Mouse (Mus musculus) intestine, embryonic 16.5 days (tissue): ENCODE data around the gene Scaf11. TPM values are rescaled to one million over a fixed set of nuclear protein-coding genes. Genes with fewer than 3 reads are reported as not detected.

Experiments
- ATAC-seq: fragments of 200-750 bp; cut with Nextera tagmentation; 2 replicates; pipeline ENCODE4 v1.8.0; 2017; ENCODE audit warnings: moderate TSS enrichment, moderate library complexity
- H3K27ac ChIP-seq: fragments of 300-500 bp; sonication (generic); 2 replicates; pipeline ENCODE4 v1.5.1; 2014; ENCODE audit warnings: mild to moderate bottlenecking, low read length
- H3K27me3 ChIP-seq: fragments of 300-500 bp; sonication (generic); replicated peaks from 2 replicates; pipeline ENCODE4 v1.6.1; 2014; ENCODE audit warnings: low read length, control low read depth, mixed read lengths; ENCODE audit not compliant: control insufficient read depth, insufficient read depth
- H3K36me3 ChIP-seq: fragments of 300-500 bp; sonication (generic); 2 replicates; pipeline ENCODE4 v1.6.1; 2014; ENCODE audit warnings: low read length, control low read depth; ENCODE audit not compliant: control insufficient read depth, insufficient read depth
- H3K4me1 ChIP-seq: fragments of 300-500 bp; sonication (generic); 2 replicates; pipeline ENCODE4 v1.6.1; 2014; ENCODE audit warnings: low read length, control low read depth, mixed read lengths; ENCODE audit not compliant: control insufficient read depth, insufficient read depth
- H3K4me2 ChIP-seq: fragments of 300-500 bp; sonication (generic); 2 replicates; pipeline ENCODE4 v1.6.1; 2014; ENCODE audit warnings: low read depth, low read length, control low read depth
- H3K4me3 ChIP-seq: fragments of 300-500 bp; sonication (generic); 2 replicates; pipeline ENCODE4 v1.5.1; 2014; ENCODE audit warnings: mild to moderate bottlenecking, low read length
- H3K9ac ChIP-seq: fragments of 300-500 bp; sonication (generic); 2 replicates; pipeline ENCODE4 v1.6.1; 2014; ENCODE audit warnings: low read depth, low read length
- H3K9me3 ChIP-seq: fragments of 300-500 bp; sonication (generic); 2 replicates; pipeline ENCODE4 v1.6.1; 2016; ENCODE audit warnings: low read length, control low read depth; ENCODE audit not compliant: control insufficient read depth
- WGBS: fragments of 180-500 bp; shearing (Covaris S2); extraction: QIAGEN DNeasy Blood & Tissue Kit; methylation state at CpG from one replicate; pipeline ENCODE4 v1.1.7; 2014; 5-methylcytosine and 5-hydroxymethylcytosine counted together
- polyA plus RNA-seq: library from polyadenylated mRNA; unstranded; fragments of >200 nt; fragmentation: Nextera tagmentation; extraction: Ambion mirVana; gene quantifications from 2 replicates; pipeline ENCODE4 v1.2.1, GENCODE M21; 2015

The Scaf11 gene
- polyA plus RNA-seq, 1 experiment from 2014 or later = 68.5 TPM

GRCm38 (mm10) chr15:96388565-96388964 is 72.1 kb downstream of the Scaf11 start:
- Histone ChIP-seq H3K4me1 (no peaks in the 10 kb centered on the region), H3K9me3 (no peaks in the 10 kb centered on the region), H3K27me3 (no peaks in the 10 kb centered on the region), H3K36me3 (0 out of 2 replicates have a peak, but pooled peaks cover 2% of the 10 kb centered on the region), H3K4me2 (no peak overlapping the region), H3K4me3 (no peak overlapping the region), H3K9ac (no peak overlapping the region), H3K27ac (no peak overlapping the region)
- ATAC-seq = no peak
- WGBS = 66% methylated on average over 1 of the region's 1 CpGs

DNA sequence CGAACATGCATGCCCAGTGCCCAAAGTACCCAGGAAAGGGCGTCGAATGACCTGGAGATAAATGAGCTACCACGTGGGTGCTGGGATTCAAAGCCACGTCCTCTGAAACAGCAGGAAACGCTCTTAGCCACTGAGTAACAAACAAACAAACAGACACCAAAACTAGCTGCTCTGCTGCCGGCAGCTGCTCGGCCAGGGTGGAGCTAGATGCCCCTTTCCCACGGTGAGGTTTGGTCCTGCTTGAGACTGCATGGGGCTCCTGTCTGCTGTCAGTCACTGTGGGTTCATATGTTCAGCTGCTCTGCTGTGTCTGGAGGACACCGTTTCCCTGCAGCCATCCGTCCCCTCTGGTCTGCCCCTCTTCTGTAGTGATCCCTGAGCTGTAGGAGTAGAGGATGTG is 78.4 kb downstream of the Scaf11 start:
- Histone ChIP-seq H3K4me3 (no peak overlapping the region), H3K9me3 (no peaks in the 10 kb centered on the region), H3K9ac (no peak overlapping the region), H3K4me2 (no peak overlapping the region), H3K27me3 (no peaks in the 10 kb centered on the region), H3K27ac (no peak overlapping the region), H3K36me3 (peaks cover 5% of the 10 kb centered on the region; the same call in 1 of the 2 replicates), H3K4me1 (no peaks in the 10 kb centered on the region)
- 86% methylated on average over 11 of the region's 11 CpGs for WGBS
- ATAC-seq = no peak

GRCm38 (mm10) chr15:96377701-96378100 is 82.9 kb downstream of the Scaf11 start:
- no peak overlapping the region for H3K4me2 ChIP-seq
- H3K4me1 ChIP-seq = no peaks in the 10 kb centered on the region
- no peaks in the 10 kb centered on the region for H3K27me3 ChIP-seq
- H3K9ac ChIP-seq = 0 out of 2 replicates have a peak overlapping the region, but pooled peaks have one; percentile 17
- ATAC-seq = no peak
- H3K27ac ChIP-seq = peak overlapping the region; percentile 31; the same call in 1 of the 2 replicates
- H3K36me3 ChIP-seq = peaks cover 2% of the 10 kb centered on the region; the same call in 1 of the 2 replicates
- WGBS = 91% methylated on average over 7 of the region's 7 CpGs
- H3K4me3 ChIP-seq = no peak overlapping the region
- no peaks in the 10 kb centered on the region for H3K9me3 ChIP-seq

DNA sequence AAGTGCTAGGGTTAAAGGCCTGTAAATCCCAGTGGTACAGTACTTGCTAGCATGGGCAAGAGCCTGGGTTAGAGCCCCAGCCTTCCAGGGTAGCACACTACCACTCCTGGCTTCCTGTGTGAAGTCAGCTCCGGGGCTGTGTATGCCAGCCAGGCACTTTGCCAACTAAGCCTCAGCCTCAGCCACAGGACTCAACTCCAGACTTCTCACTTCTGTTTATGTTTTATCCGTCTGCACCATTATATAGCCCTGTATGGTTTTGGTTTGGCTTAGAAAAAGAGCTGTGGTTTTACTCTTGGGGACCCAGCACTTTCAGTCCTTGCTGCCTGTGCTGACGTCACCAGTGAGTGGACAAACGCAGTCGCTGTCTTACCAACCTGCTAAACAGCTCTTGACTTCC is 83.4 kb downstream of the Scaf11 start:
- 70% methylated on average over 5 of the region's 5 CpGs for WGBS
- no peaks in the 10 kb centered on the region for H3K9me3 ChIP-seq
- no peaks in the 10 kb centered on the region for H3K4me1 ChIP-seq
- no peak overlapping the region for H3K4me2 ChIP-seq
- no peak overlapping the region for H3K9ac ChIP-seq
- peak; percentile 36; the same call in 1 of the 2 replicates for ATAC-seq
- H3K4me3 ChIP-seq = no peak overlapping the region
- H3K36me3 ChIP-seq = peaks cover 2% of the 10 kb centered on the region; the same call in 1 of the 2 replicates
- H3K27ac ChIP-seq = 0 out of 2 replicates have a peak overlapping the region, but pooled peaks have one; percentile 28
- no peaks in the 10 kb centered on the region for H3K27me3 ChIP-seq

DNA sequence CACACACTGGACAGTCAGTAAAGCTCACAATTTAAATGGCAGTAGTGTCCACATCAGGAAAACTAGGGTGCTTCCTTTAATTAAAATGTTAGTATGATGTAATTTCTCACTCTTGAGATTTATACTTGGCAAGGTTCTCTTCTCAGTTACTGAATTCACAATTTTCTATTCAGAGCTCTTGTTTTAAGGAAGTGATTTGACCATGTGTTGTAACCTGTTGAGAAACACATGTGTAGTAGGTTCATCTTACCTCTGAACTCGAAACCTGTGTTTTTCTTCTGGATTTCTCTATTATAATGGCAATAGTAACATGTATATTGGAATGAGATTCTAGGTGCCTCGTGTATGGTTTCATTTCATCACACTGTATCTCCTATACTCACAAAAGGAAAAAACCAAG is 84.4 kb downstream of the Scaf11 start:
- Histone ChIP-seq H3K4me3 (no peak overlapping the region), H3K9ac (no peak overlapping the region), H3K27ac (no peak overlapping the region), H3K4me1 (no peaks in the 10 kb centered on the region), H3K9me3 (no peaks in the 10 kb centered on the region), H3K4me2 (no peak overlapping the region), H3K27me3 (no peaks in the 10 kb centered on the region), H3K36me3 (peaks cover 8% of the 10 kb centered on the region)
- no peak for ATAC-seq
- 94% methylated on average over 2 of the region's 2 CpGs for WGBS

- Histone ChIP-seq H3K9ac (no peak overlapping the region), H3K4me2 (no peak overlapping the region), H3K27ac (no peak overlapping the region), H3K4me3 (no peak overlapping the region), H3K36me3 (peaks cover 24% of the 10 kb centered on the region), H3K4me1 (no peaks in the 10 kb centered on the region), H3K9me3 (no peaks in the 10 kb centered on the region), H3K27me3 (no peaks in the 10 kb centered on the region)
- ATAC-seq = no peak
- 85% methylated on average over 5 of the region's 5 CpGs for WGBS
Observed at GRCm38 (mm10) chr15:96373161-96373560, 87.5 kb downstream of the Scaf11 start.

GRCm38 (mm10) chr15:96372628-96373027 is 88.0 kb downstream of the Scaf11 start:
- H3K4me1 ChIP-seq = no peaks in the 10 kb centered on the region
- WGBS = 86% methylated on average over 6 of the region's 6 CpGs
- H3K27ac ChIP-seq = no peak overlapping the region
- H3K9me3 ChIP-seq = no peaks in the 10 kb centered on the region
- no peak overlapping the region for H3K4me2 ChIP-seq
- peaks cover 24% of the 10 kb centered on the region for H3K36me3 ChIP-seq
- H3K27me3 ChIP-seq = no peaks in the 10 kb centered on the region
- no peak overlapping the region for H3K9ac ChIP-seq
- no peak for ATAC-seq
- H3K4me3 ChIP-seq = no peak overlapping the region

DNA sequence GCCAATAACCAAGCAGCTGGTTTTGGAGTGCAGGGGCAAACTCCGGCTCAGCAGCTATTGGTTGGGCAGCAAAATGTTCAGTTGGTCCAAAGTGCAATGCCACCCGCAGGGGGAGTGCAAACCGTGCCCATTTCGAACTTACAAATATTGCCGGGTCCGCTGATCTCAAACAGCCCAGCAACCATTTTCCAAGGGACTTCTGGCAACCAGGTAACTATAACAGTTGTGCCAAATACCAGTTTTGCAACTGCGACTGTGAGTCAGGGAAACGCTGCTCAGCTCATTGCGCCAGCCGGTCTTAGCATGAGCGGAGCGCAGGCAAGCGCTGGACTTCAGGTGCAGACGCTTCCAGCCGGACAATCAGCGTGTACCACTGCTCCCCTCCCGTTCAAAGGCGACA is 89.3 kb downstream of the Scaf11 start:
- Histone ChIP-seq H3K4me2 (no peak overlapping the region), H3K36me3 (peaks cover 24% of the 10 kb centered on the region), H3K4me1 (no peaks in the 10 kb centered on the region), H3K4me3 (no peak overlapping the region), H3K9ac (no peak overlapping the region), H3K27ac (no peak overlapping the region), H3K9me3 (no peaks in the 10 kb centered on the region), H3K27me3 (no peaks in the 10 kb centered on the region)
- WGBS = 95% methylated on average over 18 of the region's 18 CpGs
- no peak for ATAC-seq

DNA sequence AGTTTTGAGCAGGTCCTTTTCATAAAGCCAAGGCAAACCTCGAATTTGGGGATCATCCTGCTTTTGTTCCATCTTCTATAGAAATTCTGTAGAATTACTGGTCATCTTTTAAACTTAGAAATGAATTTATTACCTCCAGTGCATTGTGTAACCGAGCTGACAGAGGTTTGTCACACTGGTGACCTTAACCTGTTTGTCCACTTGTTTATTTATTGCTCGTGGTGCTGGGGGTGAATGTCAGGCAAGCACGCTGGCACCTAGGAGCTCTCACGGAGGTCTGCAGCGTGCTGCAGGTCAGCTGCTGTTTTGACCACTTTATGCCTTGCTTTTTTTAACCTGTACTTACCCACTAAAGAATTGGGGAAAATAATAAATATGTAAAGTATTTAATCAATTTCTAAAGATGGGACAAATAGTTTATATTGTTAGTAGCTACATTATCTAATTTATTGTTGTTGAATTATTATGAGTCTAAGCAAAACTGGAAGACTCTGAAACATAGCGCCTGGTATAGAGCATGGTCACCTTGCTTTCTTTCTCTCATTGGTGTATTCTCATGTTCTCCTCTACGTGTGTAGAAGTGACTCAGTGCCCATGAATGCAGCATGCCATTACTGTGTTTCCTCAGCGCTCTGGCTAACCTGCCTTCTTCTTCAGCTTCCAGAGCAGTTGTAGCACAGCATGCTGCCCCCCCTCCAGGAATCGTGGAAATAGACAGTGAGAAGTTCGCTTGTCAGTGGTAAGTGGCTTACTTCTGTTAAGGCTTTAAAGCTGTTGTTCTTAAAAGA is 94.3 kb downstream of the Scaf11 start:
- no peak overlapping the region for H3K4me3 ChIP-seq
- 77% methylated on average over 11 of the region's 11 CpGs for WGBS
- no peak overlapping the region for H3K9ac ChIP-seq
- ATAC-seq = no peak
- no peak overlapping the region for H3K27ac ChIP-seq
- H3K9me3 ChIP-seq = no peaks in the 10 kb centered on the region
- H3K4me1 ChIP-seq = no peaks in the 10 kb centered on the region
- peaks cover 40% of the 10 kb centered on the region for H3K36me3 ChIP-seq
- H3K4me2 ChIP-seq = no peak overlapping the region
- no peaks in the 10 kb centered on the region for H3K27me3 ChIP-seq
